Mouse (Mus musculus) MEL (cell line): Measurements from ENCODE around the gene Sec22b. TPM values are rescaled to one million over a fixed set of nuclear protein-coding genes. Genes with fewer than 3 reads are reported as not detected.

ENCODE experiments used
- DNase-seq: peaks from one replicate; pipeline ENCODE4 v3.0.0; 2011; ENCODE audit warnings: low read depth, low spot score
- H3K27ac ChIP-seq: 2 replicates; pipeline ENCODE4 v1.5.1; 2012; ENCODE audit warnings: low read depth, mild to moderate bottlenecking, control low read depth, low read length, moderate library complexity; ENCODE audit not compliant: control insufficient read depth
- H3K27me3 ChIP-seq, 2 experiments: fragments of 150-350 bp in 1 of 2; sonication (generic) in 1 of 2; 2 replicates each; pipeline ENCODE4 v1.6.1; 2012; ENCODE audit warnings: low read length in 2 of 2, mild to moderate bottlenecking in 2 of 2, improper control_type of control experiment in 1 of 2, moderate library complexity in 1 of 2; ENCODE audit not compliant: insufficient read depth in 2 of 2, control insufficient read depth in 1 of 2
- H3K36me3 ChIP-seq, 2 experiments: 2 replicates each; pipeline ENCODE4 v1.6.1; 2012 to 2014; ENCODE audit warnings: low read length in 2 of 2, improper control_type of control experiment in 1 of 2, inconsistent platforms in 1 of 2, mild to moderate bottlenecking in 1 of 2; ENCODE audit not compliant: insufficient read depth in 2 of 2, control insufficient read depth in 1 of 2
- H3K4me1 ChIP-seq, 2 experiments: fragments of 150-350 bp in 1 of 2; sonication (generic) in 1 of 2; 2 replicates each; pipeline ENCODE4 v1.6.1; 2012; ENCODE audit warnings: low read length in 2 of 2, improper control_type of control experiment in 1 of 2, mild to moderate bottlenecking in 1 of 2; ENCODE audit not compliant: insufficient read depth in 2 of 2, control insufficient read depth in 1 of 2
- H3K4me3 ChIP-seq, 2 experiments: fragments of 150-350 bp in 1 of 2; sonication (generic) in 1 of 2; 2 replicates each; pipeline ENCODE4 v1.5.1; 2012; ENCODE audit warnings: low read depth in 2 of 2, low read length in 2 of 2, mild to moderate bottlenecking in 2 of 2, moderate library complexity in 2 of 2, control low read depth in 1 of 2, improper control_type of control experiment in 1 of 2; ENCODE audit not compliant: control insufficient read depth in 1 of 2, insufficient read depth in 1 of 2
- H3K79me2 ChIP-seq: 2 replicates; pipeline ENCODE4 v1.6.1; 2012; ENCODE audit warnings: mild to moderate bottlenecking, low read length, moderate library complexity; ENCODE audit not compliant: control insufficient read depth, poor library complexity, insufficient read depth
- H3K9ac ChIP-seq: 2 replicates; pipeline ENCODE4 v1.6.1; 2012; ENCODE audit warnings: low read depth, mild to moderate bottlenecking, control low read depth, low read length, moderate library complexity; ENCODE audit not compliant: control insufficient read depth, poor library complexity, severe bottlenecking
- H3K9me3 ChIP-seq: fragments of 150-350 bp; sonication (generic); replicated peaks from 2 replicates; pipeline ENCODE4 v1.6.1; 2012; ENCODE audit warnings: mild to moderate bottlenecking, low read length, improper control_type of control experiment, moderate library complexity; ENCODE audit not compliant: insufficient read depth
- BHLHE40 ChIP-seq: IDR thresholded peaks from 2 replicates; pipeline ENCODE4 v1.6.1; 2012; ENCODE audit warnings: low read depth, mild to moderate bottlenecking, inconsistent platforms, low read length, improper control_type of control experiment, borderline replicate concordance
- CHD1 ChIP-seq: IDR thresholded peaks from 2 replicates; pipeline ENCODE4 v1.6.1; 2012; ENCODE audit warnings: low read depth, mild to moderate bottlenecking, inconsistent platforms, low read length, improper control_type of control experiment
- CHD2 ChIP-seq: IDR thresholded peaks from 2 replicates; pipeline ENCODE4 v1.6.1; 2011; ENCODE audit warnings: low read length, improper control_type of control experiment
- CTCF ChIP-seq, 3 experiments: IDR thresholded peaks in 2 of 3; conservative IDR thresholded peaks in 1 of 3; 2 replicates each; pipeline ENCODE4 v1.5.1; 2011 to 2012; ENCODE audit warnings: low read length in 3 of 3, low read depth in 2 of 3, mild to moderate bottlenecking in 2 of 3, improper control_type of control experiment in 1 of 3, inconsistent platforms in 1 of 3, mixed read lengths in 1 of 3, moderate library complexity in 1 of 3; ENCODE audit not compliant: control insufficient read depth in 1 of 3, insufficient read depth in 1 of 3, poor library complexity in 1 of 3, severe bottlenecking in 1 of 3
- E2F4 ChIP-seq: IDR thresholded peaks from 2 replicates; pipeline ENCODE4 v1.6.1; 2011; ENCODE audit warnings: low read depth, low read length, improper control_type of control experiment, borderline replicate concordance
- ELF1 ChIP-seq: IDR thresholded peaks from 2 replicates; pipeline ENCODE4 v1.6.1; 2014; ENCODE audit warnings: low read depth, mild to moderate bottlenecking, inconsistent platforms, low read length, improper control_type of control experiment, moderate library complexity
- EP300 ChIP-seq, 2 experiments: IDR thresholded peaks; 2 replicates each; pipeline ENCODE4 v1.6.1; 2011; ENCODE audit warnings: improper control_type of control experiment in 2 of 2, low read length in 2 of 2, low read depth in 1 of 2, mild to moderate bottlenecking in 1 of 2
- ETS1 ChIP-seq: IDR thresholded peaks from 2 replicates; pipeline ENCODE4 v1.6.1; 2012; ENCODE audit warnings: low read depth, mild to moderate bottlenecking, inconsistent platforms, low read length, improper control_type of control experiment, moderate library complexity
- GATA1 ChIP-seq: IDR thresholded peaks from 2 replicates; pipeline ENCODE4 v1.6.1; 2011; ENCODE audit warnings: low read depth, low read length, improper control_type of control experiment
- JUND ChIP-seq: IDR thresholded peaks from 2 replicates; pipeline ENCODE4 v1.6.1; 2011; ENCODE audit warnings: low read depth, mild to moderate bottlenecking, improper control_type of control experiment, low read length
- MAFK ChIP-seq: IDR thresholded peaks from 2 replicates; pipeline ENCODE4 v1.6.1; 2011; ENCODE audit warnings: low read depth, mild to moderate bottlenecking, low read length, improper control_type of control experiment, borderline replicate concordance
- MAX ChIP-seq: IDR thresholded peaks from 2 replicates; pipeline ENCODE4 v1.6.1; 2011; ENCODE audit warnings: low read length, improper control_type of control experiment
- MYB ChIP-seq: IDR thresholded peaks from 2 replicates; pipeline ENCODE4 v1.6.1; 2011; ENCODE audit warnings: mild to moderate bottlenecking, low read depth, low read length, improper control_type of control experiment
- NELFE ChIP-seq: IDR thresholded peaks from 2 replicates; pipeline ENCODE4 v1.6.1; 2011; ENCODE audit warnings: low read depth, low read length, improper control_type of control experiment
- NRF1 ChIP-seq: IDR thresholded peaks from 2 replicates; pipeline ENCODE4 v1.6.1; 2014; ENCODE audit warnings: low read depth, mild to moderate bottlenecking, inconsistent platforms, low read length, improper control_type of control experiment, moderate library complexity; ENCODE audit not compliant: poor library complexity, insufficient read depth, severe bottlenecking
- POLR2AphosphoS5 ChIP-seq: IDR thresholded peaks from 2 replicates; pipeline ENCODE4 v1.6.1; 2012; ENCODE audit warnings: low read depth, borderline replicate concordance, mild to moderate bottlenecking, inconsistent platforms, low read length, moderate library complexity, mixed read lengths
- RAD21 ChIP-seq: IDR thresholded peaks from 2 replicates; pipeline ENCODE4 v1.6.1; 2011; ENCODE audit warnings: mild to moderate bottlenecking, low read depth, low read length, improper control_type of control experiment
- SIN3A ChIP-seq: IDR thresholded peaks from 2 replicates; pipeline ENCODE4 v1.6.1; 2012; ENCODE audit warnings: low read length, improper control_type of control experiment, inconsistent platforms
- SMC3 ChIP-seq: IDR thresholded peaks from 2 replicates; pipeline ENCODE4 v1.6.1; 2011; ENCODE audit warnings: low read depth, low read length, improper control_type of control experiment
- TAL1 ChIP-seq: IDR thresholded peaks from 2 replicates; pipeline ENCODE4 v1.6.1; 2012; ENCODE audit warnings: mild to moderate bottlenecking, inconsistent platforms, low read length, moderate library complexity, mixed read lengths
- TBP ChIP-seq: IDR thresholded peaks from 2 replicates; pipeline ENCODE4 v1.8.0; 2011; ENCODE audit warnings: low read depth, low read length, improper control_type of control experiment
- USF1 ChIP-seq: IDR thresholded peaks from 2 replicates; pipeline ENCODE4 v1.6.1; 2014; ENCODE audit warnings: low read depth, mild to moderate bottlenecking, inconsistent platforms, low read length, improper control_type of control experiment, moderate library complexity
- ZKSCAN1 ChIP-seq: IDR thresholded peaks from 2 replicates; pipeline ENCODE4 v1.6.1; 2012; ENCODE audit warnings: low read depth, mild to moderate bottlenecking, inconsistent platforms, low read length, improper control_type of control experiment, moderate library complexity
- polyA plus RNA-seq, 2 experiments: library from polyadenylated mRNA; stranded (reverse) in 1 of 2; unstranded in 1 of 2; fragments of >175 nt in 1 of 2; fragments of >200 nt in 1 of 2; gene quantifications; 2 replicates each; pipeline versions ENCODE4 v1.2.1 to v1.2.4; 2012; ENCODE audit warnings: low replicate concordance in 2 of 2, low read depth in 1 of 2; ENCODE audit not compliant: insufficient read length in 2 of 2, insufficient read depth in 1 of 2, missing spikeins in 1 of 2
- total RNA-seq: library from RNA; depleted of rRNA; stranded (reverse); fragments of 300-350 nt; gene quantifications from 2 replicates; pipeline ENCODE4 v1.2.3, GENCODE M21; 2012

The Sec22b gene
- total and polyA plus RNA-seq, 3 experiments: 36.8 to 43.3 TPM; not detected in 1

DNA sequence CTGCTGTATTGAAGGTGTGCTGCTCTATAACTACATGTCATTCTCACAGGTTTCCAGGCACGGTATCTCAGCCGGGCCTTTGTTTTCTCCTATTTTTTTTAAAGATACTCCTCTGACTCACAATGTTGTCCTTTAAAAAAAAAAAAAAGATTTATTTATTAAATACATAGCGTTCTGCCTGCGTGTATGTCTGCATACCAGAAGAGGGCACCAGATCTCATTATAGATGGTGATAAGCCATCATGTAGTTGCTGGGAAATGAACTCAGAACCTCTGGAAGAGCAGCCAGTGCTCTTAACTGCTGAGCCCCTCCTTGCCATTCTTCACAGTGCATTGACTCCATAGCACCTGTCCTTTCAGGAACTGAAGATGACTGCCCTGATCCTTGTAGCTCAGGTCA is 14.1 kb downstream of the Sec22b start (continued):
- TF ChIP-seq TBP: no peak
- no peak for TF ChIP-seq TAL1
- TF ChIP-seq E2F4: no peak
- no peak for TF ChIP-seq SIN3A
- TF ChIP-seq SMC3: peak; percentile 67
- no peak for TF ChIP-seq MYB
- TF ChIP-seq GATA1: peak; percentile 68
- TF ChIP-seq USF1: no peak
- TF ChIP-seq, all 39 proteins: peak for 6

- TF ChIP-seq CHD2: no peak
- TF ChIP-seq CTCF (IDR thresholded peaks at IDR 0.05 in 2 of 3, conservative IDR thresholded peaks at IDR 0.05 in 1 of 3; ENCODE audit: control insufficient read depth in 1 of 3, insufficient read depth in 1 of 3, low read depth in 2 of 3, low read length in 3 of 3, poor library complexity in 1 of 3, severe bottlenecking in 1 of 3): no peak
- H3K9ac ChIP-seq: no peak overlapping the region
- no peak overlapping the region for H3K27ac ChIP-seq
- peaks cover 0 to 10% of the 10 kb centered on the region in 2 experiments; a peak in 2 of 4 replicates for H3K36me3 ChIP-seq
- H3K9me3 ChIP-seq: no peaks in the 10 kb centered on the region
- no peaks in the 10 kb centered on the region for H3K4me1 ChIP-seq
- H3K4me3 ChIP-seq: no peak overlapping the region
- no peaks in the 10 kb centered on the region for H3K27me3 ChIP-seq
- no peaks in the 10 kb centered on the region for H3K79me2 ChIP-seq
- DNase-seq: no peak
Measured at GRCm38 (mm10) chr3:97918885-97919550, 18.0 kb downstream of the Sec22b start.

DNA sequence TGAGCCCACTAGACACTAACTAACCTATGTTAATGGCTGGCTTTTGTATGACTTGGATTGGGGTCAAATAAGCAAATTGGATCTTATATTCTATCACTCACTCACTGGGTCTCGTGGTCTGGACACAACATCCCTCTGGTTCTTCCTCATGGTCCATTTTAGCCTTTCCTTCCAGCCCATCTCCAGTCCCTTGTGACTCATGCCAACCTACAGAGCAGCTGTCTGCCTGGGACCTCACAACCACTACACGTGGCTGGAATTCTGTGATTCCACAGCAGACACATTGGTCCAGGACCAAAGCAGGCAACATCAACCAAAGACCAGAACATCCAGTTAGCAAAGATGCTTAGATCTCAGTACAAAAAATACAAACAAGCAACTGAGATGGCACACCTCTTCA is 24.3 kb downstream of the Sec22b start:
- Histone ChIP-seq H3K27ac (no peak overlapping the region), H3K4me1 (peaks cover 13% of the 10 kb centered on the region in 2 experiments), H3K9ac (no peak overlapping the region), H3K36me3 (peaks cover 2 to 19% of the 10 kb centered on the region in 2 experiments; a peak in 3 of 4 replicates), H3K79me2 (no peaks in the 10 kb centered on the region), H3K27me3 (no peaks in the 10 kb centered on the region), H3K4me3 (no peak overlapping the region), H3K9me3 (no peaks in the 10 kb centered on the region)
- TF ChIP-seq CHD2 (no peak), MAFK (no peak), JUND (no peak), MYB (no peak), NELFE (no peak), RAD21 (no peak), ETS1 (no peak), GATA1 (no peak), BHLHE40 (no peak), EP300 (IDR thresholded peaks at IDR 0.05; ENCODE audit: low read depth in 1 of 2, low read length in 2 of 2) (no peak), POLR2AphosphoS5 (no peak), SMC3 (no peak), MAX (no peak), USF1 (no peak), CHD1 (no peak), NRF1 (no peak), ZKSCAN1 (no peak), TBP (no peak), ELF1 (no peak)
- DNase-seq: no peak
